Mouse (Mus musculus) intestine, postnatal 0 days (tissue): ENCODE data around the gene Fkbp15. TPM values are rescaled to one million over a fixed set of nuclear protein-coding genes. Genes with fewer than 3 reads are reported as not detected.
"Not testable (repeated sequence)": the region's sequence is repeated elsewhere in the genome, so short reads cannot be mapped to it uniquely, and the experiment has no call there.

Experiments used
- ATAC-seq: fragments of 200-750 bp; cut with Nextera tagmentation; 2 replicates; pipeline ENCODE4 v1.8.0; 2017; ENCODE audit warnings: mild to moderate bottlenecking, moderate TSS enrichment, moderate library complexity
- H3K27ac ChIP-seq: fragments of 300-500 bp; sonication (generic); 2 replicates; pipeline ENCODE4 v1.5.1; 2014; ENCODE audit warnings: mild to moderate bottlenecking, low read depth, low read length, moderate library complexity
- H3K27me3 ChIP-seq: fragments of 300-500 bp; sonication (generic); replicated peaks from 2 replicates; pipeline ENCODE4 v1.6.1; 2014; ENCODE audit warnings: low read length, mixed read lengths; ENCODE audit not compliant: control insufficient read depth, insufficient read depth
- H3K36me3 ChIP-seq: fragments of 300-500 bp; sonication (generic); 2 replicates; pipeline ENCODE4 v1.6.1; 2014; ENCODE audit warnings: mild to moderate bottlenecking, moderate library complexity; ENCODE audit not compliant: control insufficient read depth, insufficient read depth
- H3K4me1 ChIP-seq: fragments of 300-500 bp; sonication (generic); replicated peaks from 2 replicates; pipeline ENCODE4 v1.6.1; 2014; ENCODE audit warnings: antibody characterized with exemption, low read length, mixed read lengths; ENCODE audit not compliant: control insufficient read depth, insufficient read depth
- H3K4me2 ChIP-seq: fragments of 300-500 bp; sonication (generic); replicated peaks from 2 replicates; pipeline ENCODE4 v1.6.1; 2014; ENCODE audit warnings: low read depth, mild to moderate bottlenecking, moderate library complexity
- H3K4me3 ChIP-seq: fragments of 300-500 bp; sonication (generic); 2 replicates; pipeline ENCODE4 v1.5.1; 2014; ENCODE audit warnings: low read depth, low read length
- H3K9ac ChIP-seq: fragments of 300-500 bp; sonication (generic); 2 replicates; pipeline ENCODE4 v1.6.1; 2014; ENCODE audit warnings: mild to moderate bottlenecking, low read depth, low read length
- H3K9me3 ChIP-seq: fragments of 300-500 bp; sonication (generic); 2 replicates; pipeline ENCODE4 v1.6.1; 2016; ENCODE audit warnings: mixed run types; ENCODE audit not compliant: control insufficient read depth
- CTCF ChIP-seq: sonication (generic); IDR thresholded peaks from 2 replicates; pipeline ENCODE4 v1.5.1; 2016; ENCODE audit warnings: low read depth, mild to moderate bottlenecking, control low read depth, antibody characterized with exemption, moderate library complexity
- WGBS: fragments of 180-500 bp; shearing (Covaris S2); extraction: QIAGEN DNeasy Blood & Tissue Kit; methylation state at CpG from one replicate; pipeline ENCODE4 v1.1.7; 2014; 5-methylcytosine and 5-hydroxymethylcytosine counted together
- polyA plus RNA-seq: library from polyadenylated mRNA; unstranded; fragments of >200 nt; fragmentation: Nextera tagmentation; extraction: Ambion mirVana; gene quantifications from 2 replicates; pipeline ENCODE4 v1.2.1, GENCODE M21; 2015

Fkbp15 gene
- polyA plus RNA-seq, 1 experiment from 2014 or later = 16.9 TPM

DNA sequence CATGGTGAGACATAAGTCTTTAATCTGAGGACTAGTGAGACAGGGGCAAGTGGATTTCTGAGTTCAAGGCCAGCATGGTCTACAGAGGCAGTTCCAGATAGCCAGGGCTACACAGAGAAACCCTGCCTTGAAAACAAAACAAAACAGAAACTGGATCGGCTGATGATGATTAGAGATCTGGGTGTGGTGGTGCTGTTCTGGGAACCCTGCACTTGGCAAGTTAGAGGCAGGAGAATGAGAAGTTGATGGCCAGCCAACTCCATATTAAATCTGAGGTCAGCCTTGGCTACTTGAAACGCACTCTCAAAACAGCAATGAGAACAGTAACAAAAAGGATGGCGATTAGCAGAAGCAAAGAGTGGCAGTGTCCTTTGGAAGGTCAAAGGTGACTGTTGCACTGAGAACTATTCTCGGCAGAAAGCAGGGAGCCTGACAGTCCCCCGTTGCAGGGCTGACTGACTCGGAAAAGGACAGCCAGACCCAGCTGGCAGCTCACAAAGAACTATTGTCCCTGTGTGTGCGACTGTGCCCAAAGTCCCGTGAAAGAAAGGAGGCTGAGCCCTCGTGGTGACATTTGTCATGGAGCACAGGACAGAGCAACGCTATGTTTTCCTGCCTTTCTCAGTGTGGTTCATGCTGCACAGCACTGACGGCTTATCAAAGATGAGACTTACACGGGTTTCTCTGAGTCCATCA is 85.4 kb downstream of the Fkbp15 start:
- Histone ChIP-seq H3K9ac (no peak overlapping the region), H3K27ac (no peak overlapping the region), H3K4me1 (no peaks in the 10 kb centered on the region), H3K36me3 (no peaks in the 10 kb centered on the region), H3K4me3 (no peak overlapping the region), H3K4me2 (peak overlapping the region; percentile 35; the same call in 1 of the 2 replicates), H3K27me3 (no peaks in the 10 kb centered on the region), H3K9me3 (no peaks in the 10 kb centered on the region)
- no peak for ATAC-seq
- no peak for TF ChIP-seq CTCF
- WGBS = 37% methylated on average over 12 of the region's 12 CpGs

DNA sequence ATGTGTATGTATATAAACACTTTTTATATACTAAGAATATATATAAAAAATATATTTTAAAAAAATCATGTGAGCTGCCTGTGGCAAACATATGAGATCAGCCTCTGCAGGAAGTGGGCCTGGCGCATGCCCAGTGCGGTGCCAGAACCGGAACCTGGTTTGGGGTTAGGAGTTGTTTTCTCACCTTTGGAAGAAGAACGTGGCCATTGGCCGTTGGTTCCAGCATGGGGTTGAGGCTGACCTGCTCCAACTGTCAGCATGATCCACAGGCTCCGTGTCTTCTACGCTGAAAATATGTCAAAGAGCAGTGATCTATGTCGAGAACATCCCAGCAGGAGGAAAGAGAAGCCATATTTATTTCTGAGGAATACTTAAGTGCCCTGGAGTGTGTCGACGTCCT is 86.4 kb downstream of the Fkbp15 start:
- Histone ChIP-seq H3K9me3 (no peaks in the 10 kb centered on the region), H3K27ac (no peak overlapping the region), H3K36me3 (no peaks in the 10 kb centered on the region), H3K4me2 (no peak overlapping the region), H3K4me1 (no peaks in the 10 kb centered on the region), H3K9ac (no peak overlapping the region), H3K4me3 (no peak overlapping the region), H3K27me3 (no peaks in the 10 kb centered on the region)
- WGBS = 90% methylated on average over 10 of the region's 10 CpGs
- no peak for ATAC-seq
- no peak for TF ChIP-seq CTCF

DNA sequence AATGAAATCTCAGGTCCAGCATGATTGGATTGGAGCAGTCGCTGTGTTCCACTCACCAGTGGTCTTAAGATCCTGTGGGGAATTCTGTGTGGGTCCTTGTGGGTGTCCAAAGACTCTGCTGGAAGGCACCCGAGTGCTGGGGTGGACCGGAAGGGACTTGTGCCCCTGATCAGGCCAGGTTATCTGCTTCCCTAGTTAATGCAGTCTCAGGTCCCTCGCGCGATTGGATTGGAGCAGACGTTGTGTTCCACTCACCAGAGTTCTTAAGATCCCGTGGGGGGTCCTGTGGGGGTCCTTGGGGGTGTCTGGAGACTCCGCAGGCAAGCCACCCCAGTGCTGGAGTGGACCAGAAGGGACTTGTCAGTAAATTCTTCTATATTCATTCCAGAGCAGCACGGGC is 87.7 kb downstream of the Fkbp15 start:
- no peak for TF ChIP-seq CTCF
- Histone ChIP-seq H3K9ac (no peak overlapping the region), H3K27me3 (no peaks in the 10 kb centered on the region), H3K4me1 (no peaks in the 10 kb centered on the region), H3K4me3 (no peak overlapping the region), H3K4me2 (no peak overlapping the region), H3K27ac (no peak overlapping the region), H3K36me3 (no peaks in the 10 kb centered on the region), H3K9me3 (no peaks in the 10 kb centered on the region)
- no peak for ATAC-seq
- 87% methylated on average over 10 of the region's 10 CpGs for WGBS

DNA sequence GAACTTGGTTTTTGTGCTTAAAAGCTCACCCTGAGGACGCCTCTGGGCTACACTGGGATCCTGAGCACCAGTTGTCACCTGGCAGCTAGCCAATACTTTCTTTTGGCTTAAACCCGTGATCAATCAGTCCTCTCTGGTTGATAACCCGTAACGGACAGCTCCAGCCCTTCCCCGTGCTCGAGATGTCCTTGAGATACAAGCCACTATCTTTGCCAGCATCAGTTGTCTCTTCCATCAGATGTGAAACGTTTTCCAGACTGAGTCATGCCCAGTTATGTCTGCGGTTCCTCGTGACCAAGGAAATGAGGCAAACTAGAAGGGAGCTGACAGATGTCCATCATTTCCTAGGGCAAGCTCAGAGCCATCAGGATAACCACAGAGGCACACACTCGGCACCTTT is 93.2 kb downstream of the Fkbp15 start:
- no peak for TF ChIP-seq CTCF
- Histone ChIP-seq H3K9me3 (no peaks in the 10 kb centered on the region), H3K9ac (no peak overlapping the region), H3K4me3 (no peak overlapping the region), H3K4me1 (no peaks in the 10 kb centered on the region), H3K4me2 (no peak overlapping the region), H3K27ac (no peak overlapping the region), H3K36me3 (no peaks in the 10 kb centered on the region), H3K27me3 (no peaks in the 10 kb centered on the region)
- 61% methylated on average over 10 of the region's 10 CpGs for WGBS
- no peak for ATAC-seq

DNA sequence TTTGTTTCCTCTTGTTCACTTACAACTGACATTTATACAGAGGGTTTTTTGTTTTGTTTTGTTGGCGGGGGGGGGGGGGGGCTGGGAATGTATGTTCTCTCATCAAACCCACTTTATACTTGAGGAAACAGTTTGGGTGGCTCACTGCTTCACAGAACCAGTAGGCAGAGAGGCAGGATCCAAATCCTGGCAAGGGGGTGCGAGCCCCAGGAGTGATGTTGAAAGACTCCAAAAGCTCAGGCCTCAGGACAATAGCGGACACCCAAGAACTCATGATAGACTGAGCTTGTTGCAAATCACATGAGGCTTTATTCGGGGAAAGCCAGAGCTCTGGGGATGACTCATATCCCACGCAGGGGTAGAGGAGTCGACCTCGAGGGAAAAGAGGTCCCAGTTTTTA is 94.3 kb downstream of the Fkbp15 start:
- not testable (repeated sequence) for H3K9me3 ChIP-seq, H3K4me1 ChIP-seq, H3K4me3 ChIP-seq, ATAC-seq, H3K4me2 ChIP-seq, H3K27me3 ChIP-seq, H3K9ac ChIP-seq, H3K36me3 ChIP-seq, H3K27ac ChIP-seq
- 77% methylated on average over 5 of the region's 7 CpGs for WGBS

DNA sequence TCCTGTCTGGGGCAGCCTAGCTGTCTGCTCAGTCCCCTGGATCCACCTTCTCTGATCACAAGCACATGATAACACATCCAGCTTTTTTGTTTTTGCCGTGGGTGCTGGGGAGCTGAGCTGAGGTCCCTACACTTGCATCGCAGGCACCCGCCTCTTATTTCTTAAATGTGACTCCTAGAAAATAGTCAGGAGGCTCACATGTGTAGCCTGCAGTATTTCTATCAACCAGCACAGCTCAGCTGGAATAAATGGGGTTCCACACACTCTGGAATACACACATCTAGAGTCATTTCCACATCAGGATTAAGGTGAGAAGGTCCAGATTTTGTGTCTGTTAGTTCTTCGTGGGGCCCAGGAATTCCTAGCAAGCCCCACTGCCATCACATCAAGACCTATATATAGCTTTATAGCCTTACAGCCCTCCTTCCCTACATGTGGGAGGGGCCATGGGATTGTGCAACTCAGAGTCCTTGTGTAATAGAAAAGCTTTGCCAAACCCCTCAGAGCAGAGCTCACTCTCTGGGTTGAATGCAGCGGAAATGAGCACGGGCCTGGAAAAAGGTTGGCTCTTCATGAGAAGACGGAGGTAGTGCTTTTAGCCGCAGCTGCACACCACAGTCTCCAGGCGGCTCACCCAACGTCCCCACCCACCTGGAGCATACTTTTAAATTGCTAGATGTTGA is 95.1 kb downstream of the Fkbp15 start:
- Histone ChIP-seq H3K9me3 (no peaks in the 10 kb centered on the region), H3K4me3 (no peak overlapping the region), H3K27me3 (no peaks in the 10 kb centered on the region), H3K9ac (no peak overlapping the region), H3K36me3 (no peaks in the 10 kb centered on the region), H3K27ac (no peak overlapping the region), H3K4me1 (no peaks in the 10 kb centered on the region), H3K4me2 (peak overlapping the region; percentile 10; the same call in 1 of the 2 replicates)
- 50% methylated on average over 10 of the region's 10 CpGs for WGBS
- no peak for TF ChIP-seq CTCF
- ATAC-seq = peak; percentile 68
